In the genomic region with DNA sequence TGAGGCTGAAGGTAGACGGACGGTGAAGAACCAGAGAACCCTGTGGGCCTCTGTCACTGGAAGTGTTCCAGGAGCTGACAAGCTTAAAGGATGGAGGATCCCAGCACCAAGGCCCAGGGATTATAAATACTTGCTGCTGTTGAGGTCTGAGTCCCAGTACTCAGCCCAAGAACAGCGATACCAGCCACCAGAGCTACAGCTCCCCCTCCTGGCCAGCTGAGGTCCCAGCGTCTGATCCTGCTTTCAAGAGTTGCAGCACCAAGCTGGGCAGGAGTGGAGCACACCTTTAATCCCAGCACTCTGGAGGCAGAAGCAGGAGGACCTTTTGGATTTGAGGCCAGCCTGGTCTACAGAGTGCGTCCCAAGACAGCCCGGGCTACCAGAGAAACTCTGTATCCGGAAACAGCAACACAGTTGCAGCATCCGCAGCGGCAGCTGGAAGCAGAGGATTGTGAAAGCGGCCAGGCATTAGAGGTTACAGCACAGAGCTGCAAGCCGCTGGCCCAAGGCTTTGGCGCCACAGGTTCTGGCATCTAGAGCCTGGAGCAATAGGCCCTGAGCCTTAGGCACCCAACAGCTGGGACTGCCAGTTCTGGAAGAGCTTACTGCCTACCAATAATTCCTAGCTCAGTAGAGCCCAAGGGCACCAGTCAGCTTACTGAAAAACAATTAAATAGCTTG, we compare ENCODE assay signal across 9 mouse cellular contexts. TPM values are rescaled to one million over a fixed set of nuclear protein-coding genes. Genes with fewer than 3 reads are reported as not detected.
DNase-seq lines count a peak whose midpoint lies in the region; ATAC-seq and TF ChIP-seq lines count a peak whose summit lies in the region.
"Had no signal": no experiment of that assay in that cellular context is flagged by ENCODE, and none has a peak within 500 bp of the region (broad histone marks: within the 10 kb centered on the region; RNA-seq: fewer than 3 reads in every experiment).

No protein-coding gene starts in this region.

- peak; percentile 93 for TF ChIP-seq CTCF in lung, postnatal 0 days (IDR thresholded peaks at IDR 0.05)

- peak; percentile 84 for ATAC-seq in frontal cortex, adult (ENCODE audit: low TSS enrichment)
- peak; percentile 30 to 44; a peak in 2 of 4 replicates for ATAC-seq in hematopoietic stem cell, adult 5-6 weeks (replicated peaks in 1 of 2; ENCODE audit: insufficient read depth in 1 of 2, low FRiP score in 2 of 2, low TSS enrichment in 1 of 2, low read depth in 1 of 2, poor library complexity in 2 of 2, severe bottlenecking in 2 of 2)
- peak; percentile 44 for ATAC-seq in lung, postnatal 0 days

- H3K4me1 ChIP-seq in lung, postnatal 0 days (ENCODE audit: insufficient read depth, low read depth, low read length): no peaks in the 10 kb centered on the region

- peak; percentile 93 for DNase-seq in NIH3T3 (ENCODE audit: low read depth)
- DNase-seq in cerebellum, adult 18-20 months: peak; percentile 54 to 68
- peak; percentile 76 to 79 for DNase-seq in layer of hippocampus, postnatal 10 days (ENCODE audit: low spot score in 2 of 2)
- peak; percentile 83 for DNase-seq in lung, postnatal 0 days (ENCODE audit: low spot score)
- peak; percentile 84 for DNase-seq in retina, postnatal 1 day
- peak; percentile 91 for DNase-seq in thymus, postnatal 4 days

- no peak overlapping the region for H3K4me2 ChIP-seq in lung, postnatal 0 days (replicated peaks; ENCODE audit: low read depth, low read length)
- H3K4me2 ChIP-seq: stomach, embryonic 15.5 days had no signal

- no peaks in the 10 kb centered on the region for H3K9me3 ChIP-seq in lung, postnatal 0 days (ENCODE audit: low read length)
- H3K9me3 ChIP-seq: stomach, embryonic 15.5 days had no signal

- H3K27ac ChIP-seq in lung, postnatal 0 days (ENCODE audit: low read length): 0 out of 2 replicates have a peak overlapping the region, but pooled peaks have one; percentile 21
- H3K27ac ChIP-seq: stomach, embryonic 15.5 days had no signal

- 35% methylated on average over 12 of the region's 12 CpGs for WGBS in lung, postnatal 0 days

- no peak overlapping the region for H3K4me3 ChIP-seq in lung, postnatal 0 days (ENCODE audit: low read depth, low read length)
- H3K4me3 ChIP-seq: stomach, embryonic 15.5 days had no signal

- H3K9ac ChIP-seq in lung, postnatal 0 days (replicated peaks; ENCODE audit: low read depth): no peak overlapping the region
- H3K9ac ChIP-seq: stomach, embryonic 15.5 days had no signal

- H3K27me3 ChIP-seq in lung, postnatal 0 days (replicated peaks; ENCODE audit: insufficient read depth, low read length): 0 out of 2 replicates have a peak, but pooled peaks cover 4% of the 10 kb centered on the region

- TF ChIP-seq EP300 in lung, postnatal 0 days (IDR thresholded peaks at IDR 0.05): no peak

- H3K36me3 ChIP-seq in lung, postnatal 0 days (ENCODE audit: insufficient read depth, low read length): no peaks in the 10 kb centered on the region
- H3K36me3 ChIP-seq: stomach, embryonic 15.5 days had no signal

RNA-seq across cellular contexts. Expression of a gene that starts 32.0 kb away (rescaled TPM):
- 0.75 TPM in 1 of 2 replicates, not detected in the other for total RNA-seq in hematopoietic stem cell, adult 5-6 weeks (2017)
- total RNA-seq in layer of hippocampus, postnatal 10 days (2021): 10 to 100 TPM; 49.8 to 50.5 TPM
- 64.2 and 79.3 TPM in 2 replicates for polyA plus RNA-seq in lung, postnatal 0 days (2015; fragmentation: Nextera tagmentation; extraction: Ambion mirVana)

Comparison
In these comparisons a context has a peak if more than half of its experiments do, and no peak if none do; other contexts are left out.
1. RNA of a gene that starts 32.0 kb away (total RNA-seq): 49.8 to 50.5 TPM in layer of hippocampus, postnatal 10 days; 0.75 TPM in hematopoietic stem cell, adult 5-6 weeks; every median in the first group is over 10 times any median in the second.
2. Peak in every context shown above with its lines, with median percentiles within 50 percentile points of each other: DNase-seq and ATAC-seq.